Mouse (Mus musculus): ENCODE measurements at regions not wholly inside any gene's neighbourhood (a gene's known extent, or its start where the extent isn't known, plus 50 kb on each side); places are given as distances from the start of the nearest gene placed in this dataset.

DNA sequence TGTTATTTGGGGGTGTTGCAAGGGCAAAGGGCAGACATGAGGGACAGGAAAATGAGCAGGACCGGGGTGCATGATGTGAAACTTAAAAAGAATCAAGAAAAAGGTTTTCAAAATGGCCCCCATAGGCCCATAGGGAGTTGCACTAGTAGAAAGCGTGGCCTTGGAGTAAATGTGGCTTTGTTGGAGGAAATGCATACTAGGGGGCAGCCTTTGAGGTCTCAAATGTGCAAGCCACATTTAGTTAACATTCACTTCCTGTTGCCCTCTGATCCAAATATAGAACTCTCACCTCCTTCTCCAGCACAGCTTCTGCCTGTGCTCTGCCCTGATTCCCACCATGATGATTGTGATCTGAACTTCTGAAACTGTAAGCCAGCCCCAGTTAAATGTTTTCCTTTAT lies 173.2 kb downstream of the Kdr start:
- no peaks in the 10 kb centered on the region for H3K36me3 ChIP-seq (replicated peaks in 1 of 2; ENCODE audit: control insufficient read depth in 1 of 2, insufficient read depth in 1 of 2, low read length in 1 of 2)
- no peaks in the 10 kb centered on the region for H3K79me2 ChIP-seq (replicated peaks; ENCODE audit: control insufficient read depth, extremely low read depth, insufficient read depth, poor library complexity, severe bottlenecking)
- in situ Hi-C loops (cut with MboI; ENCODE audit: low pct_ligation_motif_present, low pct_unique_long_range_greater_than_20kb, low sequenced_read_pairs) = no loop called here
- dilution Hi-C loops (cut with MboI; ENCODE audit: extremely low pct_ligation_motif_present, extremely low pct_unique_long_range_greater_than_20kb, low sequenced_read_pairs) = no loop called here
- H3K9ac ChIP-seq (ENCODE audit: insufficient read depth, low read depth) = no peak overlapping the region
- H3K4me3 ChIP-seq (replicated peaks in 1 of 3; ENCODE audit: low read depth in 2 of 3, low read length in 2 of 3, poor library complexity in 1 of 3) = no peak overlapping the region
- no peak for TF ChIP-seq USF2 (conservative IDR thresholded peaks at IDR 0.05; ENCODE audit: low read depth, low read length)
- no peak for TF ChIP-seq MXI1 (IDR thresholded peaks at IDR 0.05; ENCODE audit: low read depth, low read length)
- no peak for TF ChIP-seq MYC (IDR thresholded peaks at IDR 0.05; ENCODE audit: low read depth, low read length)
- TF ChIP-seq CHD2 (IDR thresholded peaks at IDR 0.05; ENCODE audit: low read length) = no peak
- no peak for TF ChIP-seq POLR2A (IDR thresholded peaks at IDR 0.05; ENCODE audit: low read depth, low read length)
- TF ChIP-seq RCOR1 (conservative IDR thresholded peaks at IDR 0.05; ENCODE audit: low read depth, low read length) = no peak
- no peak for TF ChIP-seq KAT2A (IDR thresholded peaks at IDR 0.05; ENCODE audit: insufficient replicate concordance, low read length)
- no peaks in the 10 kb centered on the region for H3K27me3 ChIP-seq (replicated peaks)
- no peak overlapping the region for H3K4me2 ChIP-seq (ENCODE audit: insufficient read depth, low read depth, poor library complexity, severe bottlenecking)
- H3K4me1 ChIP-seq (ENCODE audit: control insufficient read depth in 1 of 2, insufficient read depth in 2 of 2) = peaks cover 0 to 18% of the 10 kb centered on the region in 2 experiments; a peak in 2 of 4 replicates
- H3K27ac ChIP-seq (ENCODE audit: insufficient read depth, low read depth) = no peak overlapping the region
- peaks cover 11% of the 10 kb centered on the region for H3K9me3 ChIP-seq (replicated peaks; ENCODE audit: low read length)
- no peak for DNase-seq (ENCODE audit: extremely low read depth)

GRCm38 (mm10) chr5:75804340-75804739 lies 173.9 kb downstream of the Kdr start:
- Histone ChIP-seq H3K4me1 (ENCODE audit: control insufficient read depth in 1 of 2, insufficient read depth in 2 of 2) (peaks cover 0 to 18% of the 10 kb centered on the region in 2 experiments; a peak in 2 of 4 replicates), H3K27ac (ENCODE audit: insufficient read depth, low read depth) (no peak overlapping the region)

DNA sequence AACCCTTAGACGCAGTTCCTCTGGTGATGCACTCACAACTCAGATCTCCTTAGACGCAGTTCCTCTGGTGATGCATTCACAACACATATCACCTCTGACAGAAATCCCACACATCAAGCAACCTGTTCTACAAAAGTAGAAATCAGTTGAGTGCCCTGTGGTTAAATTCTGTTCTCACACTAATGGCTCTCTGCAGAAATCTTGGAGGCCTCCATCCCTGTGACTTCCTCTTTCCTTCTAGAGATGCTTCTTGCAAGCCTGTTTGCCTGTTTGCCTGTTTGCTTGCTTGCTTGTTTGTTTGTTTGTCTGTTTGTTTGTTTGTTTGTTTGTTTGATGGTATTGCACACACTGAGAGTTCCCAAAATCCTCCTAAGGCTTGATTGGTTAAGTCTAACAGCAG lies 175.2 kb downstream of the Kdr start:
- dilution Hi-C loops (cut with MboI; ENCODE audit: extremely low pct_ligation_motif_present, extremely low pct_unique_long_range_greater_than_20kb, low sequenced_read_pairs) = no loop called here
- no peak for DNase-seq (ENCODE audit: extremely low read depth)
- Histone ChIP-seq H3K4me3 (replicated peaks in 1 of 3; ENCODE audit: low read depth in 2 of 3, low read length in 2 of 3, poor library complexity in 1 of 3) (no peak overlapping the region), H3K4me2 (ENCODE audit: insufficient read depth, low read depth, poor library complexity, severe bottlenecking) (no peak overlapping the region), H3K27me3 (replicated peaks) (no peaks in the 10 kb centered on the region), H3K27ac (ENCODE audit: insufficient read depth, low read depth) (no peak overlapping the region), H3K9me3 (replicated peaks; ENCODE audit: low read length) (peaks cover 11% of the 10 kb centered on the region), H3K4me1 (ENCODE audit: control insufficient read depth in 1 of 2, insufficient read depth in 2 of 2) (peaks cover 0 to 6% of the 10 kb centered on the region in 2 experiments; a peak in 2 of 4 replicates), H3K79me2 (replicated peaks; ENCODE audit: control insufficient read depth, extremely low read depth, insufficient read depth, poor library complexity, severe bottlenecking) (no peaks in the 10 kb centered on the region), H3K9ac (ENCODE audit: insufficient read depth, low read depth) (no peak overlapping the region), H3K36me3 (replicated peaks in 1 of 2; ENCODE audit: control insufficient read depth in 1 of 2, insufficient read depth in 1 of 2, low read length in 1 of 2) (no peaks in the 10 kb centered on the region)
- in situ Hi-C loops (cut with MboI; ENCODE audit: low pct_ligation_motif_present, low pct_unique_long_range_greater_than_20kb, low sequenced_read_pairs) = no loop called here
- TF ChIP-seq RAD21 (IDR thresholded peaks at IDR 0.05; ENCODE audit: low read depth, low read length) = no peak
- TF ChIP-seq MAX (IDR thresholded peaks at IDR 0.05; ENCODE audit: low read length) = no peak
- no peak for TF ChIP-seq USF1 (IDR thresholded peaks at IDR 0.05; ENCODE audit: low read depth, low read length)

More at GRCm38 (mm10) chr5:75804340-75804739, 173.9 kb downstream of the Kdr start:
- dilution Hi-C loops (cut with MboI; ENCODE audit: extremely low pct_ligation_motif_present, extremely low pct_unique_long_range_greater_than_20kb, low sequenced_read_pairs) = no loop called here
- no peak overlapping the region for H3K4me2 ChIP-seq (ENCODE audit: insufficient read depth, low read depth, poor library complexity, severe bottlenecking)
- H3K27me3 ChIP-seq (replicated peaks) = no peaks in the 10 kb centered on the region
- peaks cover 11% of the 10 kb centered on the region for H3K9me3 ChIP-seq (replicated peaks; ENCODE audit: low read length)
- TF ChIP-seq TCF12 (IDR thresholded peaks at IDR 0.05; ENCODE audit: low read depth, low read length) = no peak
- TF ChIP-seq MAFK (IDR thresholded peaks at IDR 0.05; ENCODE audit: insufficient replicate concordance, low read length) = no peak
- no peak for TF ChIP-seq BHLHE40 (IDR thresholded peaks at IDR 0.05; ENCODE audit: low read depth, low read length)
- TF ChIP-seq RAD21 (IDR thresholded peaks at IDR 0.05; ENCODE audit: low read depth, low read length) = no peak
- no peak for TF ChIP-seq MEF2A (IDR thresholded peaks at IDR 0.05; ENCODE audit: borderline replicate concordance, low read depth, low read length)
- no peak for TF ChIP-seq RCOR1 (conservative IDR thresholded peaks at IDR 0.05; ENCODE audit: low read depth, low read length)
- TF ChIP-seq ZC3H11A (IDR thresholded peaks at IDR 0.05; ENCODE audit: low read depth, low read length) = no peak
- no peak for TF ChIP-seq JUND (conservative IDR thresholded peaks at IDR 0.05; ENCODE audit: low read depth, low read length)
- no peak for TF ChIP-seq EP300 (IDR thresholded peaks at IDR 0.05; ENCODE audit: low read length)
- TF ChIP-seq MXI1 (IDR thresholded peaks at IDR 0.05; ENCODE audit: low read depth, low read length) = no peak
- no peak for TF ChIP-seq USF1 (IDR thresholded peaks at IDR 0.05; ENCODE audit: low read depth, low read length)
- no peak for TF ChIP-seq MAX (IDR thresholded peaks at IDR 0.05; ENCODE audit: low read length)
- no peak for TF ChIP-seq USF2 (conservative IDR thresholded peaks at IDR 0.05; ENCODE audit: low read depth, low read length)
- no peak for TF ChIP-seq ZMIZ1 (IDR thresholded peaks at IDR 0.05; ENCODE audit: low read depth, low read length)
- TF ChIP-seq POLR2A (IDR thresholded peaks at IDR 0.05; ENCODE audit: low read depth, low read length) = no peak
- no peak for TF ChIP-seq MYC (IDR thresholded peaks at IDR 0.05; ENCODE audit: low read depth, low read length)
- no peak for TF ChIP-seq ETS1 (conservative IDR thresholded peaks at IDR 0.05; ENCODE audit: low read depth, low read length)
- TF ChIP-seq GABPA (IDR thresholded peaks at IDR 0.05; ENCODE audit: insufficient replicate concordance, low read depth, low read length) = no peak
- no peaks in the 10 kb centered on the region for H3K79me2 ChIP-seq (replicated peaks; ENCODE audit: control insufficient read depth, extremely low read depth, insufficient read depth, poor library complexity, severe bottlenecking)
- H3K4me3 ChIP-seq (replicated peaks in 1 of 3; ENCODE audit: low read depth in 2 of 3, low read length in 2 of 3, poor library complexity in 1 of 3) = no peak overlapping the region
- no peak for DNase-seq (ENCODE audit: extremely low read depth)
- in situ Hi-C loops (cut with MboI; ENCODE audit: low pct_ligation_motif_present, low pct_unique_long_range_greater_than_20kb, low sequenced_read_pairs) = no loop called here
- no peak overlapping the region for H3K9ac ChIP-seq (ENCODE audit: insufficient read depth, low read depth)
- H3K36me3 ChIP-seq (replicated peaks in 1 of 2; ENCODE audit: control insufficient read depth in 1 of 2, insufficient read depth in 1 of 2, low read length in 1 of 2) = no peaks in the 10 kb centered on the region

All from CH12.LX (cell line).